Mouse (Mus musculus) layer of hippocampus, postnatal 25 days (tissue): ENCODE measurements around the gene Lpin2. TPM values are rescaled to one million over a fixed set of nuclear protein-coding genes. Genes with fewer than 3 reads are reported as not detected.

Source experiments
- DNase-seq, 2 experiments: peaks; one replicate each; pipeline ENCODE4 v3.0.0; 2022; ENCODE audit warnings: mixed read lengths in 2 of 2, low spot score in 1 of 2; ENCODE audit errors: extremely low spot score in 1 of 2
- total RNA-seq, 2 experiments: library from RNA; stranded (reverse); gene quantifications; 2 replicates each; pipeline ENCODE4 v1.2.3; 2021

The Lpin2 gene
- total RNA-seq, 2 experiments from 2014 or later: 91.1 to 96.8 TPM

DNA sequence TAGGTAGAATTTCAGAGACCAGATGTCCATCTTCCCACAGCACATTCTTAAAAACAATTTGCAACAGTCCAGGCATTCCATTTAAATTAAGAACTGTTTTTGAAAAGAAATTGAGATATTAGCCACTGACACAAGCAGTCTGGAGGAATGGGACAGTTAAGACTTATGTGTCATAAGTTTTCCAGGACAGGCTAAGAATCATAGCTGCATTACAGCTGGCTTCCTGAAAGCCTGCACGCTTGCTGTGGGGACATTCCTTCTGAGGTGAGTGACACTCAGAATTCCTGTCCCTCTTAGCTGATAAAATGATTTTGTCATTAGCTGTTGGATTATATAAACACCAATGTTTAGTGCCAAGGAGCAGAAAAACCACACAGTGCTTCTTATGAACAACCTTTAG is 12.7 kb upstream of the Lpin2 start:
- DNase-seq: no peak

DNA sequence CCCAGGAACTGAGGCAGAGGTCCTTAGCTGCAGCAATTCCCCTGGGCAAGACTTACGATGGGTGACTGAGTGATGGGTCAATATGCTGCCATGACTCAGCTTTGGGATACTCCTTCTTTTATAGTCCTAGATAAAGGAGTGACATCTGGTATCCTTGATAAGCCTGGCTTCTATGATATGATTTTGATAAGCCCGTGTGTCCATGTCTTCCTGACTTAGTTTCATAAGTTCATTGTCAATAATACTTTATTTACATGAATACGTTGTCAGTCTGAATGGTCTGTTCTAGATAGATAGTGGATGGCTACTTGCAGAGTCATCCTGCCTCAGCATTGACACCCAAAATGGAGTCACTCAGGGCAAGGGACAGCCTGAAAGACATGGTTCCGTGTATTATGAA is 11.2 kb upstream of the Lpin2 start:
- no peak for DNase-seq

DNA sequence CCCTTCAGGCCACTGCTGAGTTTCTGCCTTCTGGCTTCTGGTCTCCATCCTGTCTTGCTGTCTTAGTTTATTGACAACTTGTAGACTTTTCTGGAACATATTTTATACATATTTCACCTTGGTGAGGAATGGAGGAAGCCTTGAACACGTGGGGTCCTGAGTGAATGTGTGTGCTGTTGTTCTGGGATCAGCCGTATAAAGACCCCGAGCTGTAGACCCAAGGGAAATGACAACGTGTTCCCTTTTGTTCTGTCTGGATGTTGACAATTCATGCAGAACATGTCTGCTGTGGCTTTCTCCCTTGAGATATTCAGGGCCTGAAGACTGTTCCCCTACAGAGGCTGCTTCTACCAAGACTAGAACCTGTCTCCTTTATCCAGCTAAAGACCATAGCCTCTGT is 5.0 kb upstream of the Lpin2 start:
- DNase-seq: no peak

DNA sequence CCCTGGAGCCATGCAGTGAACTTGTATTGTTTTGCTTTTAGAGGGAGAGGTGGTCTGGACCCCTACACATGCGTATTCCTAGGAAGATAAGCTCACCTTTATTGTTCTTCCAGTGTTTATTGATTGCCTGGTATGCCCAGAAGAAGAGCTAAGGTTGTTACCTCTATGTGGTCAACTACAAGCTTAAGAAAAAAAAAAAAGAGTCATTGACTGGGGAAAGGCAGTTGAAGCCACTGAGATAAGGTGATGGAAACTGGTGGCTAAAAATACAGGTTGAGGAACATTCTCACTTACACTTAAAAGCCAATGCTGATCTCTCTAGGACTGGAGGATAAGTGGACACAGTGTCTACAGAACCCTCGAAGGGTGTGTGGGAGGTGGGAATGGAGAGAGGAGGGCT is 4.4 kb upstream of the Lpin2 start:
- DNase-seq: no peak

DNA sequence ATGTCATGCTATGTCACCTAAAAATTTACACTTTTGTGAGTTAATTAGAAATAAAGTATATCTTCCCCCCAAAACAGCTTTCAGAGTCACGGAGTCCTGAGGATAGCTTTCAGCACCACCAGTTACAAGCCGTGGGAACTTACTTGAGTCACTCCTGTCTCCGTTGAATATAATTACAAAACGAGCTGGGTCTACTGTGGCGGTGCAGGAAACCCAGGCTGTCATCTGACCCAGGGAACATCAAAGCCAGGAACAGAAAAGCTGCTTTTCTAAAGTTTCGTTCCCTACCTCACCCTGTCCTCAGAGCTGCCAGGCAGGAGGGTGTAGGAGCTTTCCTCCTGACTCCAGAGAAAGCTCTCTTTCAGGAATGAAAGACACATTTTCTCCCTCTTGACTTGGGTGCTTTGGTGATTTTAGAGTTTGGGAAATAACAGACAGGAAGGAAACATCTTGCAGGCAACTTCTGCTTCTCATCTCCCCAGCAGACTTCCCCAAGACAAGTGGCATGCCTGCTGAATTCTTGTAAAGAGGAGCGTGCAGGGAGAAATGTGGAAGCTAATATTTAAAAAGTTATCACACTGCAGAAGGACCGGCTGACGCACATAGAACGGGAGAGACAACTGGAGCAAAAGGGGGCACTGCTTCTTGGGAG is 3.7 kb upstream of the Lpin2 start:
- no peak for DNase-seq

DNA sequence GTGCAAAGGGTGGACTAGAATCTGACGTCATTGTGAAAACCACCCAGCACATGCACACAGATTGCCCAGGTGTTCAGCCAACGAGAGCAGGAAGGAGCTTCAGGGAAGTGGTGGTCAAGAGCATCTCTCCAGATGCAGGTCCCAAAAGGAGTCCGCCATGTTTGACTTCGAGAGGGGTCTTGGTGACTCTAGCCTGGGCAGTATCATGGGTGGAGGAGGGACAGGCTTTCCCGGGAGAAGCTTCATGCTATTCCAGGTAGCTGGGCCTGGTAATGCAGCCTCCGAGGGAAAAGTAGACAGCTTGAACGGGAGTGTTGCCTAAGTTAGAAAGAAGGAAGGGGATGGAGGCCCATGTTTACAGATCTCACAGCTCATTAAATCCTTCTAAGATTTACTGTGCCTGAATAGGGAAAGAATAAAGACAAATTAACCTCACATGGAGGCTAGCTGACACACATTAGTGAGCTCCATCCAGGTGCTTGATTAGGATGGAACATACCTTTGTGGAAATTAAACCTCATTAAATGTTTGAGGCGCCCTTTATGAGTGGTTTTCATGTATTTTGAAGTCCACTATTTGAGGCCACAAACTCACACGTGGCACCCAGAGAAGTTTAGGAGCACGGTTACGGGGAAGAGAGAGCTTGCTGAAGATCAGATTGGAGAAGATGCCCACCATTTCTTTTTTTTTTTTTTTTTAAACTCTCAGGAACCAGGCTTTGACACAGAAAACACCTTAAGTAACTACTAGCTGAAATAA is 2.6 kb upstream of the Lpin2 start:
- no peak for DNase-seq

DNA sequence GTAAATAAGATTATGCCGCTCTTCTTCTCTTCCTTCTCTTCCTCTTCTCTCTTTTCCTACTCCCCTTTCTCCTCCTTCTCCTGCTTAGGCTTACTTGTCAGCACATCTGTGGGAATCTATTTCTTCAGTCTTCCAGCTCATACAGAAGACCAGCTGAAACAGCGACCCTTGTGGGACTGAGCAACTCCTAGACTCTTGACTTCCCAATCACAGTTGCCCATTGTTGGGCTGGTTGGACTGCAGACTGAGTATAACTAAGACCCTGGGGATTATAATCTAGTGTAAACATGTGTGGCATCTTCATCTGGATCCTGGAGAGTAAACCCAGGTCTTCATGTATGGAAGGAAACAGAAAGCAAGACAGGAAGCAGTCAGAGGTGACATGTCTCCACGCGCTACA is 1.8 kb upstream of the Lpin2 start:
- no peak for DNase-seq

DNA sequence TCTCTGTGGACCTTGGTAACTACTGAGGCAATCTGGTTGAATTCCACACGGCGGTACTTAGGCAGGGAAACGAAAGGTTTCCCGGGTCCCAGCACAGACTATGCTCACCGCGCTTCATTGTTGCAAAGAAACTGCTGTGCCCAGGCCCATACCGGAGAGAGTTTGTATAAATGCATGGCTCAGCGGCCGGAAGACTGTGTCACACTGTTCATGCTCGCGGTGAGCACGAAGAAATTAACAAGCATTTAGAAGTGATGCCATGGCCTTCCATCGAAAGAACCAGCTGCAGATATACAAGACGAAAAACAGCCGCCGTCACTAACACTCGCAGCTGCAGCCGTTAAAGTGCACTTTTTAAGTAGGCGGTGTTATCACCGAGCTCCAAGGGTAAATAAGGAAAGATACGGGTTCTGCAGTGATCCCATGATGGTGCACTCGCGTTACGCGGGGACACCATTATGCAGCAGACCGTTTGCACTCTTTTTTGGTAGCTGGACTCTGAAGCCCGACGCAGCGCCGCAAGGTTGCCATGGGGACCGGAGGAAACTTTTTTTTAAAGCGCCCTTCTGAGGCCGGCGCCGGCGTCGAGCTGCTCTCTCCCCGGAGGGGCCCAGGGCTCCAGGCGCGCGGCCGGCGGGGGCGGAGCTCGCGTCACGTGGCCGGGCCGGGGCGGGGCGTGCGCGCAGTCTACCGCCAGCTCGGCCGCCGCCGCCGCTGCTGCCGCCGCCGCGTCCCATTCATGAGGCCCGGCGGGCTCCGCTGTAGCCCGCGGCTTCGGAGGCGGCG is 704 bp downstream of the Lpin2 start:
- DNase-seq: peak; percentile 79 to 89

DNA sequence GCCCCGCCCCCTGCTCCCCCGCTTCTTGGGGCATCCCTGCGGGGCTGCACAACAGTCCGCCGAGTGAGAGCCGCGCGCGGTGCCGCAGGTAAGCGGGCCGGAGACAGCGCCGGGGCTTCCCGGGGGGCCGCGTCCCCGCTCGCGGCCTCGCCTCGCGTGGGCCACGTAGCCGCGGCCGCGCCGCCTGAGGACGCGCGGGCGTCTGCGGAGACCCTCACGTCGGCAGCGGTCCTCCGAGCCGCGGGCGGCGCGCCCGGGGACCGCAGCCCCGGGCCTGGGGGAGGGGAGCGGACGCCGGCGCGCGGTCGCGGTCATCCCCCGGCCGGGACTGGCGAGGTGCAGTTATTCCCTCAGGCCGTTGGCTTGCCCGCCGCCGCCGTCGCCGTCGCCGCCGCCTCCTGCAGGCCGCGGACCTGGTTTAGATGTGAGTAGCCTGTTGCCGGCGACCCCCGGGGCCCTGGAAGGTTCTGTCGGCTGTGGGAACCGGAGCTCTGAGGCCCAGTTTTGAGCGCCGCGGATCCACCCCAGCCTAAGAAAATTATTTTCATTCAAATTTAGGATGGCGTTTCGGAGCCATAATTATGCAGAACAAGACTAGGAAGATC is 1.4 kb downstream of the Lpin2 start:
- peak in 1 of 2 experiments; percentile 29 for DNase-seq

DNA sequence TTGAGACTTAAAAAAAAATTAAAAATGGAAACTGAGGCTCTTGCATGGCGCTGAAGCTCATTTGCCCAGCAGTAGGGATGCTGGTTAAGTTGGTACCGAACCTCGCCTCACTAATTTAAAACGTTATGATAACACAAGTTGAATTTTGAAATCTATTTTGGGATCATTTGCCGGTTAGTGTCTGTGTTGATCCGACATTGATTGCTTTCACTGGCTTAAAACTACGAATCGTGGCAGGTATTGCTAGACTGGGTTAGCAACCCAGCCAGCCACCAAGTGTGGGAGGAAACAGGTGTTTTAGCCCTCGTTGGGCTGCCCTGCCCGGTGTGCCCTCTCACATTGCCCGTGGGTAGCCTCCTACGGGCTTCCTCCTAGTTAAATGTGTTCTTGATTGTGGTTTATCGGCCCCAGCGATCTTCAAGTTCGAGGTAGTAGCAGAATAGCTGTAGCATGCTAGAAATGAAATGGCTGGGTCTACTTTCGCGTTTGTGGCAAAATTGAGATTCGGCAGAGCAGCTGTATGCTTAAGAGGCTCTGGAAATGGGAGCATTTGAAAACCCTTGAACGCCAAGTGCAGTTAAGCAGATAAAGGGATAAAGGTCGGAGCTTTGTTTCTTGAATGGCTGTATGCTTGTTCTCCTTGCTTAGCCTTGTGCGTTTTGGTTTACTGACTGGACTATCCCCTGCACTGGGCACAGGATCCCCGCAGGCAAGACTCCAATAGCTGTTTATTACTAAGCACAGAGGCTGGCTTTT is 2.2 kb downstream of the Lpin2 start:
- no peak for DNase-seq

DNA sequence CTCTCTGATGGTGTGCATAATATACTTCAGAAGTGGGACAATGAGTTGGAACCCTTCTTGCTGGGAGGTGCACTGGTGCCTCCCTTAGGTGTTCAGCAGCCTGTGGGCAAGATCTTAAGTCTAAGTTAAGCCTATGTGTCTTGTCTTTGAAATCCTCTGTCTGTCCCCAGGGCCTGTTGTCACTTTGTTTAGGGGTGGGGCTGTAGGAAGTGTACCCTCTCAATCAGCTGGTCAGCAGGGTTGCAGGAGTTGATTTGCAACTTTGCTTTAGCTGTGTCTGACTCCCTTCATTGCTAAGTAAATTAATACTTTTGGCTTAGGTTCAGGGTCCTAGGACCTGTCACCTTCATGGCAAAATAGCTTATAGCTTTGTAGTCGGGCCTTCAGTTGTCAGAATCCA is 3.0 kb downstream of the Lpin2 start:
- DNase-seq: no peak

DNA sequence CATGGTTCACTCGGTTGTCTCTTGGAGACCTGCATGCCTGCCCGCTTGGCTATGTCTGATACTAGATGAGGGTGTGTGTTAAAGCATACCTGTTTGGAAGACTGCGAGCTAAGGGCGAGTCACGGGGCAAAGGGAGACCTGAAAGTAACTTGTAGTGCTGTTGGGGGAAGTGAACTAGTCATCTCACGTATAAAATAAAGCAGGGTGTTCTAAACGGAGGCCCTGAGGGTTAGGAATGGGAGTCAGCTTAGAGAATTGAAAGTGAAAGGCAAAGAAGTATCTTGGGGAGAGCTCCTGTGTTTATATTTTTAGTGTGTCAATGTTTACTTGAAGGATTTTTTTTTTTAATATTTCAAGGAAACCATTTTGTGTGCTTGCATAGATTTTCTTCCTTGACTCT is 8.2 kb downstream of the Lpin2 start:
- DNase-seq: no peak

DNA sequence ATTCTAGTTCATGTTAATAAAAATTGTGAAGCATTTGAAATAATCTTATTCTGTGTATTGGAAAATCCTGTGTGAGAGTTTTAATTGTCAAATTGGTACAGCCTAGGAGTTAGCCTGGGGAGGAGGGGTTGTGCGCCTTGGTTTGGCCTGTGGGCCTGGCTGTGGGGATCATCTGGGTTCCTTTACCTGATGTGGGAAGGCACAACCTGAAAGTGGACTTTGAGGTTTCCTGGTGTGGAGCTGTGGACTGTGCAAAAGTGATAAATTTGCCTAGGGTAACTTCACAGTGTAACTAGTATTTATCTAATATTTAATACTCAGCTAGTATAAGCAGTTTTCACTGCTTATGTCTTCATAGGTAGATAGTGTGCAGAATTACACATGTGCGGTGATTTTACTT is 8.7 kb downstream of the Lpin2 start:
- DNase-seq: no peak

DNA sequence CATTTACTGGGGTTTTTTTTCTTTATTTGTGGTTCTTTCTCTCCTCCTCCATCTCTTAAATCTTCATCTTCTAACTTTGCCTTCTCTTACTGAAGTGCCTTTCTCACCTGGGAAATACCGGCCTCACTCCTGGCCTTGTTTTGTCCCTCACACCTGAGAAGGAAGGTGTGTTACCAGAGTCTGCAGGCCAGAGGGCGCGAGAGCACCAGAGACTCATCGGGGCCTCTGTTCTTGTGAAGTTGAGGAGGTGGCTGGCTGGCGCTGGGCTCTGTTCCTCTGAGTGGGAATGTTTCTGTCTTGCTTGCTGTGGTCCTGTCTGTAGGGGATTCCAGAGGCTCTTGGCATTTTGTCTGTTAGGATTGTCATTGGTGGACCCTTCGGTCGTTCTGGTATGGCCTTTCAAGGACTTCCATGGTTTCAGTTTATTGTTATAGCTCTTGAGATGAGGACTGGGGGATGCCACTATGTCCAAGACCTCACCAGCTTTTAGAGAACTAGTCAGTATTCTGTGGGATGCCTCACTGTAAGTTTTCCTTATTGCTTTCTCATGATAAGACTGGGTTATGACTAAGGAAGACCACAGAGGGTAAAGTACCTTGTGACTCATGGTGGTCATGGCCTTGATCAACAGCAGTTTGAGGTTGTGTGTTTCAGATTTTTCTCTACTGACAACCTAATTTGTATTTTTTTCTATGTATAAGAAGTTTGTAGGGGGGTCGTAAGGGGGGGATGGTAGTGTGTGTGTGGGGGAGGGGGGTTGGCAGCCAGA is 9.5 kb downstream of the Lpin2 start:
- no peak for DNase-seq

DNA sequence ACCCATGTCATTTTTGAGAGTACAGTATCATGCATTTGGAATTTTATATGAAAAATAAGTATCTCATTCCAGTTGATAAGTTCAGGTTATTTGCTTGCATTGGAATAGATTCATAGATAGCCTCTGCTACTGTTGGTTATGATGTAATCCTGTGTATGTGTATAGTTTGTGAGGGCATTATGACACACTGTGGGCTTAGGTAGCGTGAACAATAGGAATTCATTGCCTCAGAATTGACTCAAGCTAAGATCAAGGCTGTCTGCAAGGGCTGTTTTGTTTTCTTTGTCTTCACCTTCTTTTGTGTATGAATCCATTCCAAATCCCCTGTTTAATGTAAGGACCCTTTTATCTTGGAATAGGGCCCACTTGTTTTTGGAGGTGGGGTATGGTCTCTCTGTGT is 10.7 kb downstream of the Lpin2 start:
- DNase-seq: no peak

DNA sequence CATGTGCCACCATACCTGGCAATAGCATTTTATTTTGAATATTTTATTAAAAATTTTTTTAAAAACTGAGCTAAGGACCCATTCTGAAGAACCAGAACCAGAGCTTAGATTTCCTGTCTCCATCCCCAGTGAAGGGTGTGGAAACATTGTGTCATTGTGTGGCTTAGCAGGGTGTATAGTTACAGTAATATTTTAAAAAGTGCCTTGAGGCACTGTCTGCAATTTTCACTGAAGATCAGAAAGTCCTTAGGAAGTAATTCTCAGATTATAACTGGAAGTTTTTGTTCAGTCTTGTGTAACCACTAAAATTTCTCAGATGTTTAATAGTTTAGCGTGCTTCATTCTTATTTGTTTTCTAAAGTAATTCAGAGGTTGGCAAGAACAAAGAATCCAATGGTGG is 11.1 kb downstream of the Lpin2 start:
- DNase-seq: no peak

DNA sequence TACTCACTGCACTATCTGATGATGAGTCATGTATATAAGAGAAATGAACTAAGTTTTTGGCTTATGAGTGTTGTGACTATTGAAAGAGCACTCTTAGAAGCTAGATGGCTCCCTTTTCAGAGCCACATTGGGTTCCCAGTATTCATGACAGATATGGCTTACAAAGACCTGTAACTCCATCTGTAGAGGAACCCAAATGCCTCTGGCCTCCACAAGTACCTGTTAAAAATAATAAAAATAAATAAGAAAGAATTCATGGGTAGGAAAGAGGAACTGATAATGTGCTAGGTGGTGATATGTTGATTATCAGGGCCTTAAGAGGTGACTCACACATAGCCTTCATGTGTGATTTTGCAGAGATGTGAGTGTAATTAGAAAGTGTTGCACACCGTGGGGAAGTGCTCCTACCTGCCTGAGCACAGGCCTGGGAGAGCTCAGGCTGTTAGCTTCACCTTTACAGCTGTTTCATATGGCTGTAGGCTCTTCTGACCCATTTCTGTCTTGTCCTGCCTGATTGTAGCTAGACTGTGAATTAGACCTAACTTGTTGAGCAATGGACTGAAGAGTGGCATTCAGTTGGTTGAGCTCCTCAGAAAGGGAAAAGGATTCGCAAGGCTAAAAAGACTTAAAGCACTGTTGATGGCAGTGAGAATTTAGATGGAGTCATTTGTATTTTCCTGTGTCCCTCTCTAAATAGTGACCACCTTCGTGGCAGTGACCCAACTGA is 12.7 kb downstream of the Lpin2 start:
- DNase-seq: no peak

DNA sequence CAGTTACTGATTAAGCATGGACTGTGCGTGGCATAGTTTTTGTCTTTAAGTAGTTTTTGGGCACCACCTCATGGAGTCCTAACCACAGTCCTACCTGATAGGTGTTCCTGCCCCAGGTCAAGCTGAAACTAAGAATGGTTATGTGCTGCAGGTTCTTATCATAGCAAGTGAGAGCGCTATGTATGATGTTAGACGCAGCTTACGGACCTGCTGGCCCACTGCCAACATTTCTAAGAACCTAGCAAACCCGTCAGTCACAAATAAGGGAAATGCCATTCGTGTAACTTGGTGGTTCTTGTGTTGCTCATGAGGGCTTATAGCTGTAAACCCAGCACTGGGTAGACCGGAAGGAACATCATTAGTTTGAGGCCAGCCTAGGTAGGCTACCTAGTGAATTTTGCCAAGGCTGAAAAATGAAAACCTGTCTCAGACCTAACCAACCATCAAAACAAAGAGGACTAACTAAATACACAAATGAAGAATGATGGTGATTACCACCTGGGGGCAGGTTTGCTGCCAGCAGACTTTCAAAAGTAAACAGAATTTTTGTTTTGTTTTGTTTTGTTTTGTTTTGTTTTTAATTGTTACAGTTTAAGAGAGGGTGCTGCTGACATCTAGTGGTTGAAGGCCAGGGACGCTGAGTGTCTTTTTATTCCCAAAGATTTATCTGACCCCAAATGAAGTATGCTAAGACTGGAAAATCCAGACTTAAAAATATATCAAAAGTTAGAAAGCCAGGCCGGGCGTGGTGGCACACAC is 13.5 kb downstream of the Lpin2 start:
- DNase-seq: peak in 1 of 2 experiments; percentile 26
